Mouse (Mus musculus) liver, adult 10 weeks (tissue): ENCODE data around the gene Atp5j. TPM values are rescaled to one million over a fixed set of nuclear protein-coding genes. Genes with fewer than 3 reads are reported as not detected.

Source experiments
- polyA plus RNA-seq: library from polyadenylated mRNA; stranded (reverse); fragments of 350-450 nt; fragmentation: Illumina TruSeq; extraction: RNeasy Lipid Tissue Mini Kit (QIAGEN cat#74804); gene quantifications from one replicate; pipeline ENCODE4 v1.2.3, GENCODE M21; 2014; ENCODE audit warnings: low read depth, low replicate concordance

Gene Atp5j
- polyA plus RNA-seq: 1,436 TPM

GRCm38 (mm10) chr16:84835441-84835822 lies at the start of gene Atp5j:
Gene Atp5j (minus strand): TSS chr16:84835625.

DNA sequence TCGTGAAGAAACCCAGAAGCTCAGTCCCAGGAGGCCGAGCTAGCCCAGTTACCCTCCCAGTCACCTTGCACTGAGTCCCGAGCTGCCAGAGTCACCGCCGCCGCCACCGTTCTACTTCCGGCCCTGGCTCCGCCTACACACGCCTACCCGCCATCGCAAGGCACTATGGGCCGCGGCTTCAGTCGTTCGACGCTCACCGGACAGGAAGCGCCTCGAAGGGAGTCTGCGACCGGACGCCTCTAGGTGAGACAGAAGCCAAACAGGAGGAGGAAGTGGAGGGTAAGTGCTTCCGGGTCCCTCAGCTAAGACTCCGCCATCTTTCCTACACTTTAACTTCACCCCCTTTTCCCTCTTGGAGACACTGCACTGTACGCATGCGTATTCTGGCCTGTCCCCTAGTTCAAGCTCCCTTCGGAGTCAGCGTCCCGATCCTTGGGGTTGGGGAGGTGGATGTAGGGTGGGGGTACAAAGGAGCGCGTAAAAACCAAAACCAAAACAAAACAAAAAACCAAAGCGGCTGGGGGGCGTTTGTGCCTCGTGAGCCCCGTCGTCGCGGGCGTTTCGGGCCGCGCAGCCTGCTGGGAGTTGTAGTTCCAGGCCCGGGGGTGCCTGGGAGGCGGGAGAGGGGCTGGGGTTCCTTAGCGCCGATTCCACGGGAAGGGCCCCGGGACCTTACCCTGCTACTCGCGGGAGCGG lies 532 bp downstream of the Atp5j start, which contains the start of gene Gabpa:
Gabpa (plus strand) TSS at position 181 of the 696 bp plus-strand sequence.

Other genes starting within 250 kb of the Atp5j start
- 34.6 TPM for gene Mrpl39, start 99.9 kb downstream of the Atp5j start, polyA plus RNA-seq
- 10.0 TPM for gene Jam2, start 61.5 kb downstream of the Atp5j start, polyA plus RNA-seq
- 45.0 TPM for gene Gabpa, start 700 bp downstream of the Atp5j start, polyA plus RNA-seq